Mouse (Mus musculus) CD8-positive naive resting alpha-beta T cell, adult 57 days (primary cell): ENCODE results near the gene Slc15a3. TPM values are rescaled to one million over a fixed set of nuclear protein-coding genes. Genes with fewer than 3 reads are reported as not detected.

Experiments
- total RNA-seq: library from RNA; stranded (reverse); gene quantifications from one replicate; pipeline ENCODE4 v1.2.4, GENCODE M21; 2023

The Slc15a3 gene
- 4.6 TPM for total RNA-seq

DNA sequence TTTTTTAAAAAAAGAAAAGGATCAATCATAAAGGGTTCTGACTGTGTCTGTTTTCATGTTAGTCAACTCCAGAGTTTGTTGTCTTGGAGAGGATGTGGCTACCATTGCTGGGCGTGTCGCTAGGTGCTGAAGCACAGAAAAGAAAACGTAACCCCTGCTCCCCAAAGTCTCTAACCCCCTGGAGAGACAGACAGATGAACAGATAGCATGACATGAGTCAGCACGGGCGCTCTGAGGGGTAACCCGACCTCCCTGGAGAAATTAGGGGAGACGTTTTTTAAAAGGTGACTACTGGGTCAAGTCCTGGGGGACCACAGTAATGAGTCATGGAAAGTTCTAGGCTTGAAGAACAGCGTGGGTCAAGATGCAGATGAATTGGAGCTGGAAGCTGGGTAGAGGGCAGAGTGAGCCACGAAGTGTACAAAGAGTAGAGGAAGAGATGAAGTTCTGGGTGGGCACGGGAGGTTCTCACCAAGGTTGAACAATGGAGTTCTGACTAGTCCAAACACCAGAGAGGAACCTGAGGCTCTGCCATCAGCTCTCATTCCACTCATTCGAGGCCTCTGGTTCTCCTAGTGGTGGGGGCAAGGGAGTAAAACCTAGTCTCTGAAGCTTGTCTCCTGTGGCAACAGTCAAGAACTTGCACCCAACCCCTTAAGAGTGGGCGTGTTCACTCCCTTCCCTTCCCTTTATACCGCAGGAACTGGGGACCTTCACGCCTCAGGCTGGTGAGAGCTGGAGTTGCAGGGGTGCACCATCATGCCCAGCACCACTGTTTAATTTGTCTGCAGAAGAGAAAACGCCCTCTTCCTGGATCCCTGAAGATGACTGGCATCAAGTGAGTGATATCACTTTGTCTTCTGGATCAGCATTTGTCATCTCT lies at the start of gene Slc15a3:
TSS of gene Slc15a3 (plus strand) at position 718 of the 883 bp plus-strand sequence.

GRCm38 (mm10) chr19:10829436-10830175 lies 9.9 kb upstream of the Slc15a3 start, which contains the start of gene Cd6:
TSS of gene Cd6 (minus strand) at chr19:10830058.

GRCm38 (mm10) chr19:10869886-10870527 lies 30.5 kb downstream of the Slc15a3 start, which contains the start of gene Tmem132a:
TSS of gene Tmem132a (minus strand) at chr19:10869940.

DNA sequence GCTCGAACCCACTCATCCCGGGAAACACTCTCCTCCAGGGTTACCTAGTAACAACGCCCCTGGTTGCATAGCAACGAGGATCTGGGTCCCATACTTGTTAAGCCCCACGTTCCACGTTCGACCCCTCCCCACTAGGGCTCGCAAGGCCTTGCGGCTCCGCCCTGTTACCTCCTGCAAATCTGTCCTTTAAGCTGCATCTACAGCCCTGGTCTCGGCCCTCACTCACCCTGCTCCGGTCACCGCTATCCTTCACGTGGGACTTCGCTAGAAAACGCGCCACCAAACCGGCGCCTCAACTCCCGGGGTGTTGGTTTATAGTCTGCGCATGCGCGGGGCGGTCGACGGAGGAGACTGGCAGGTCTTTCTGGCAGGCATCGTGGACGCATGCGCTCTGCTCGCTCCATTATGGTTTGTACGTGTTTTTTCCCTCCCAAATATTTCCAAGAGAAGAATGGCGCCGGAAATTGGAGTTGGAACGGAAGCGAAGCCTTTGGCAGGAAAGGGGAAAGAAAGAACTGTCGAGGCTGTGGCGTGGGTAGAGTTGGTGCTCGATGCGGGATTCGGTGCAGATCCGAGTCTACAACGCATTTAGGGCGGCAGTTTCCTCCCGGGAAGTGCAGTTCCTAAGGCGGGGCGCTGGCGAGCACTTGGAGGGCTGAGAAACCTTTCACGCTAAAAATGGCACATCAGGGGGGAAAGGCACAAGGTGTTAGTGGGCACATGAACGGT lies 42.1 kb downstream of the Slc15a3 start, which contains the start of gene Tmem109:
TSS of gene Tmem109 (minus strand) at position 576 of the 729 bp plus-strand sequence.

GRCm38 (mm10) chr19:10895016-10895528 lies 55.5 kb downstream of the Slc15a3 start, which contains the start of gene Prpf19:
TSS of gene Prpf19 (plus strand) at chr19:10895231.

Other genes with a start within 250 kb of the Slc15a3 start
- 211 TPM for gene Ddb1, start 234.4 kb upstream of the Slc15a3 start, total RNA-seq
- gene Tkfc, start 234.1 kb upstream of the Slc15a3 start, total RNA-seq, result 7.0 TPM
- gene Vwce, start 205.5 kb upstream of the Slc15a3 start, total RNA-seq, result 7.6 TPM
- gene Pga5, start 161.7 kb upstream of the Slc15a3 start, total RNA-seq, result not detected
- gene Vps37c, start 151.0 kb upstream of the Slc15a3 start, total RNA-seq, result 18.1 TPM
- gene Cd5, start 100.7 kb upstream of the Slc15a3 start, total RNA-seq, result 143 TPM
- 177 TPM for gene Cd6, start 9.7 kb upstream of the Slc15a3 start, total RNA-seq
- gene Tmem132a, start 30.2 kb downstream of the Slc15a3 start, total RNA-seq, result 0.12 TPM
- 24.1 TPM for gene Tmem109, start 42.3 kb downstream of the Slc15a3 start, total RNA-seq
- 92.4 TPM for gene Prpf19, start 55.5 kb downstream of the Slc15a3 start, total RNA-seq
- not detected for gene Zp1, start 80.9 kb downstream of the Slc15a3 start, total RNA-seq
- not detected for gene Ptgdr2, start 97.4 kb downstream of the Slc15a3 start, total RNA-seq
- 29.4 TPM for gene Ccdc86, start 109.5 kb downstream of the Slc15a3 start, total RNA-seq
- gene Ms4a10, start 134.9 kb downstream of the Slc15a3 start, total RNA-seq, result not detected
- gene Ms4a15, start 153.5 kb downstream of the Slc15a3 start, total RNA-seq, result not detected
- gene Ms4a18, start 178.3 kb downstream of the Slc15a3 start, total RNA-seq, result not detected
- gene Ms4a8a, start 241.4 kb downstream of the Slc15a3 start, total RNA-seq, result not detected